Mouse (Mus musculus) urinary bladder, postnatal 14 days (tissue): ENCODE measurements around the gene Zfc3h1.

Source experiments
- DNase-seq: peaks from one replicate; pipeline ENCODE4 v3.0.0; 2021; ENCODE audit warnings: low spot score

The Zfc3h1 gene

DNA sequence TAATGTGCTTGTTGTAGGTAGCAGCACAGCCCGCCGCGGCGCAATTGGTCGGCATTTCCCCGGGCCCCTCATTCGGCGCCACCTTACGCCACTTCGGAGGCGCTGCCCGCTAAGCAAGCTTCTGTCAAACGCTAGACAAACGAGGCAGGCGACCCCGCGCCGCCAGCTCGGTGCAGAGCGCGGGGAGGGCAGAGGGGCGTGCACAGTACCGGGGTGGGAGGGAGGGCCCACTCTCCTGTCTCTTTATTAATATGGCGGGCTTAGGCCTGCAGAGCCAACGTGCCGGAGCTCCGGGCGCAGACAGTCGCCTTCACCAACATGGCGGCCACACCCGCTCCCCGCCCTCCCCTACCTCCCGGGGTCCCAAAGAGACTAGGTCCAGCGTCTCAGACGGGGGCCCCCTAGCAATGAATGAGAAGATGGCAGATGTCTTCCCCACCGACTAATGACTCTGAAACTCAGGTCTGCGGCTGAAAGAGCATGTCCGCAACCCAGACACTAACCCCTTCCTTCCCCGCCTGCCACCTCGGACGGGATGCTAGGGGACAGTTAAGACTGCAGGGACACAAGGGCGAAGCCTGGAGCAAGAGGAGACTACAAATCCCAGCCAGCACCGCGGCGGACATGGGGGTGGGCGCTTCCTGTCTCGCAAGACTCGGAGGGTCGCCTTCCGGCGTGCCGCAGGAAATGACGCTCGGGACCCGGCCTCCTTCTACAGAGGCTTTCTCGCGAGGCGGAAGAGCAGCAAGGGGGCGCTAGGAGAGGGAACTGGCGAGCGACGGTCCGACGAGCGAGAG is at the start of gene Zfc3h1, which contains the start of gene Thap2:
Gene Zfc3h1 (plus strand): TSS at position 739 of the 797 bp plus-strand sequence.
Gene Thap2 (minus strand): TSS at position 223 of the 797 bp plus-strand sequence.
- DNase-seq: peak; percentile 99

DNA sequence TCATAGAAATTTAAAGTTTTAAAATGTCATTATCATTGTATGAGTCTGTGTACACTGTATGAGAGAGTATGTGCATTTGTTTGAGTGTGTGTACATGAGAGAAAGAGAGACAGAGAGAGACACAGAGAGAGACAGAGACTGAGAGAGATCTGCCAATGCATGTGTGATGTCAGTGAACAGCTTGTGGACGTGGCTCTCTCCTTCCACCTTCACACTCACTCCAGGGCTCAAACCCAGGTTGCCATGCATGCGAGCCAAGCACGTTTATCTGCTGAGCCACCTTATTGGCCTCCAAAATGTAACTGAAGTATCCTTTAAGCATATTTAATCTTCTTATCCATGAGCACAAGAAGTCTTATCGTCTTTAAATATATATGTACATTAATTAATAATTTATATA is 47.9 kb upstream of the Zfc3h1 start:
- DNase-seq: no peak

DNA sequence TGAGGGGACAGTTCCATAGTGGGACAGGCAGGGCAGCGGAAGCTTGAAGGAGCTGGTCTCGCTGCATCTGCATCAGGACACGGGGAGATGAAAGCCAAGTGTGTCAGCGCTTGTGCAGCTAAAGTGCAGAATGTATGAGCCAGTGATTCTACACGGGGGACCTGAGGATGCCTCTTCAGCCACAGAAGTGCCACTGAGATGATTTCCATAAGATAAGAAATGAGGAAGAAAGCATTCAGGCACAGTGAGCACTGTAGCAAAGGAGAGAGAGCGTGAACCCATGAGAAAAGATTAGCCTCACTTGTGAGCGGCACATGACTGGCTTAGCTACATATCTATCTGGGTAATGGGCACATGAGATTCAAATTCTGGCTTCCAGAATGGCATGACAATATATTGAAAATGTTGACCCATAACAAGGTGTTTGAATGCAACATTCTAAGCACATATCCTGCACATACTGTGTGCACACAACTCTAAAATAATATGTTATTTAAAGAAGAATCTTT is 44.9 kb upstream of the Zfc3h1 start:
- no peak for DNase-seq

- DNase-seq: no peak
Observed at GRCm38 (mm10) chr10:115342771-115343425, 41.9 kb upstream of the Zfc3h1 start.

- no peak for DNase-seq
Observed at GRCm38 (mm10) chr10:115346444-115346843, 38.3 kb upstream of the Zfc3h1 start.

DNA sequence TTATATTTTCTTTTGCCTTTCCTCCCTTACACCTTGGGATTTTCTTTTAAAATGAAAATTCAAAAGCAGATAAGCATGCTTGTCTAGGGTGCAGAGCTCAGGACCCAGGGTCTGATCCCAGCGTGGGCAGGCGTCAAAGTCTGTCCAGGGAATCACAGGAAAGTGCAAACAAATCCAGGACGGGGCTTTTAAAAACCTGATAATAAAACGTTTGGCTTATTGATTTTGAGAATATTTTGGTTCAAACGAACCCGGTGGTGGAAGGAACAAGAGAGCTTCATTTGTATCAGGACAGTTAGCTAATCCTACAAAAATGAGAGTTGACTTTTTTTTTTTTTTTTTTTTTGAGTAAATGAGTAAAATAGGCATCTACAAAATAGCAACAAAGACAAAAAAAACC is 36.6 kb upstream of the Zfc3h1 start:
- no peak for DNase-seq

- DNase-seq: no peak
Observed at GRCm38 (mm10) chr10:115349029-115349428, 35.7 kb upstream of the Zfc3h1 start.

GRCm38 (mm10) chr10:115349509-115349908 is 35.2 kb upstream of the Zfc3h1 start:
- no peak for DNase-seq

DNA sequence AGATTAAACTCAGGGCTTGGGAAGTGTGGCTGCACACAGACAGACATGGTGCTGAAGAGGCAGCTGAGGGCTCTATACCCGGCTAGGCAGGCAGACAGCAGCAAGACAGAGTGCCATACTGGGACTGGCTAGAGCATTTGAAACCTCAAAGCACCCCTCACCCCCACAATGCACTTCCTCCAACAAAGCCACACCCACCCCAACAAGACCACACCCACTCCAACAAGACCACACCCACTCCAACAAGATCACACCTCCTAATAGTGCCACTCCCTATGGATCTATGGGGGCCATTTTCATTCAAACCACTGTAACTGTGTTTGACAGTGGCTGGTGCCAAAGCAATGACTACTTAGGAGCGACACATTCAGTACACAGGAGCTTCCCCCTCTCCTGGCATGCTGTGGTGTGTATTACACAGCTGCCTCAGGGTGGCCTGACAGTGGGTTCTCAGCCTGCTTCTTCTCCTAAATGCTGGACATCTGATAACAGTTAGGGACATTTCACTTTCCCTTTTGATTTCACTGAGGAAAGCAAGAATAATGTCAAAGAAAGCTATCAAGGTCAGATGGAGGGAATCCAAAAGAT is 33.9 kb upstream of the Zfc3h1 start:
- no peak for DNase-seq

DNA sequence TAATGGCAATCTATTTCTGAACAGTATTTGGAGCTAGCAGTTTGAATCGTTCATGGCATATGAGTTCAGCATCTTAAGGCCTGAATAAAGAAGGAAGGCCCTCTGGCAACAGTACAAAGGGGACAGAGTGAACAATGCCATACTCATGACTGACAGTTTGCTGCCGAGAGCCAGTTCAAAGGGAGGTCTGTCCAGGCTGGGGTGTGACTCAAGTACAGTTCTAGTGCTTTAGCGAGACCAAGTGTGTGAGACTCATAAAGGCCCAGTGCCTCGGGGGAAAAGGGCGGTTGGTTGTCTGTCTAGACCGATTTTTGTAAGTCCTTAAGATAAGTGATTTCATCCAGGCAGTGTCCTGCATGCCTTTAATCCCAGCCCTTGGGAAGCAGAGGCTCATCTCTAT is 30.2 kb upstream of the Zfc3h1 start:
- no peak for DNase-seq

DNA sequence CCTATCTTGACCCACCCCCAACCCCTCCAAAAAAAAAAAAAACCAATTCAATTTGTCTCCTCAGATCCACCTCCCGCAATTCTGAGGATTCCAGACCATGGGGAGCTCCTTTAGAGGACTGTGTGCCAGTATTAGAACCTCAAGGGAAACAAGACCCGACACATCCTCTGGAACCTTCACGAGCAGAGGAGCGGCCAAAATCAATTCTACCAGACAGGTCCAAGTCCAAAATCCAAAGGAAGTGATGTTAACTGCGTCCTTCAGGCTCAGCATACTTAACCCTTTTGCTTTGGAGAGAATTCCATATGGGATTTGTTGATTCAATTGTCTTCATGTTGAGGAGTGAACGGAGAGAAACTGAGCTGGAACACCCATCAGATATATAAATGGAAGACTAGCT is 29.7 kb upstream of the Zfc3h1 start:
- DNase-seq: no peak

DNA sequence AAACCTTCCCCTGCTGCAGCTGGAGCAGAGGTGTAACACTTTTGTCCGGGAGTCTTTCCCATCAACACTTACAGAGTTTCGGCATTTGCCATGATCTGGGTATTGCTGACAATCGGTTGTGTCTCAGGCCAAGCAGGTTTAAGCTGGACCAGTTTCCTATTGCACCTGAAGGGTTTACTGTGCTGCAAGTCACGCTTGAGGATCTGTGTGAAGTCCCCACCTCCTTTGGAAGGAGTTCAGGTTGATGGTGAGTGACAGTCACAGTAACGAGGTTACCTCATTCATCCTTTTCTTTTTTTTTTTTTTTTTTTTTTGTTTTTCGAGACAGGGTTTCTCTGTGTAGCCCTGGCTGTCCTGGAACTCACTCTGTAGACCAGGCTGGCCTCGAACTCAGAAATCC is 28.7 kb upstream of the Zfc3h1 start:
- no peak for DNase-seq

DNA sequence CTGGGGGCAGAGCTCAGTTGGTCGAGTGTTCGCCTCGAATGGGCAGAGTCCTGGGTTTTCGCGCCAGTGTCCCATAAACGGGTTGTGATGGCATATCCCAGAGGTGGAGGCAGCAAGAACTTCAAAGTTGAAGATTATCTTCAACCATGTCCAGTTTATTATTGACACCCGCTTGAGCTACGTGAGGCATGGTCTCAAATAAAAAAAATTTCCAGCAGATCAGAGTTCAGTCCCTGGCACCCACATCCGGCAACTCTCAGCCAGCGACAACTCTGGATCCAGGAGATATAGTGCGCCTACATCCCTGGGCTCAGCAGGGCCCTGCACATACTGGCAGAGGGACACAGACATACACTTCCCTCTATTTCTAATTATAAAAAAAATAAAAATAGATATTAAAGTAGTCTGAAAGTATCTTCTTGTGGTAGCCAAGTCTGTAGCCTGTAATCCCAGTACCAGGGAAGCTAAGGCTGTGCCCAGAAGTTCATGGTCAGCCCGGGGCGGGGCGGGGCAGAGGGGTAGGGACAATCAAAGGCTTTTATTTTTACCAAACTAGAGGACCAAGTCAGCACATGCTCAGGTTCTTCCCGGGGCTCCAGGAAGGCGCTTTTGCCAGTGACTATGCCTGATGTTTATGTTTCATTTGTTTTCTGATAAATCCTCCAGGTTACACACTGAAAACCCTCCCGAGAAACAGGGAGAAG is 26.4 kb upstream of the Zfc3h1 start:
- DNase-seq: no peak

- DNase-seq: no peak
Observed at GRCm38 (mm10) chr10:115359066-115359465, 25.7 kb upstream of the Zfc3h1 start.

DNA sequence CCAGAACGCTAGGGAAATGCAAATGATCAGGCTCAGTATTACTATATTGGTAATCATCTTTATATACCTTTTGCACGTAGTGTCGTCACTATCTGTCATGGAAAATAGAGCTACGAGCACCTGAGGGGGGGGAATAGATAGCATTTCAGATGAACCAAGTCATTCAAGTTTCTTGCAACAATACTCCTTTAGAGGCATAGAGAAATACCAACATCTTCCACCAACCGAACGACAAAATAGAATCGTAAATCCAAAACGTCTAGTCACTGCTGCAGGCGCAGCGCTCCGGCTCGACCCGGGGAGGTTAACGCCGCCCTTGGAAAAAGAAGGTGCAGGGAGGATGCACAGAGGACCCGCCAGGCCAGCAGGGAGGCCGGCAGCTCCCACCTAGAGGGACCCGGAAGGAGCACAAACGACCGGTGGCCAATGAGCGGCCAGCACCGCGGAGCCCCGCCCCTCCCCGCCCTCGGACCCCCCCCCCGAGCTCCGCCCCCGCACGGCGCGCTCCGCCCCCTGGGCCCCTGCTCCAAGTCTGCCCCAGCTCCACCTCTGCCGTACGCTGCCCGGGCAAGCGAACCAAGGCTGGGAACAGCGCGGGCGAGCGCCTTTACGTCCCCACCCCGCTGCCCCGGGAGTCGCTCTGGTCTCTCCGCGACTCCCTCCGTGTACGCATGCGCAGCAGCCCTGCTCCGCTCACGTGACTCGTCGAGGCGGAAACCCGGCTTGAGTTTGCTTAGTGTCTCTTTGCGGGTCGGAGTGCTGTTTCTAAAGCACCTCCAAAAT is 22.7 kb upstream of the Zfc3h1 start, which contains the start of gene Tmem19:
Gene Tmem19 (minus strand): TSS at position 662 of the 783 bp plus-strand sequence.
- DNase-seq: peak; percentile 98

DNA sequence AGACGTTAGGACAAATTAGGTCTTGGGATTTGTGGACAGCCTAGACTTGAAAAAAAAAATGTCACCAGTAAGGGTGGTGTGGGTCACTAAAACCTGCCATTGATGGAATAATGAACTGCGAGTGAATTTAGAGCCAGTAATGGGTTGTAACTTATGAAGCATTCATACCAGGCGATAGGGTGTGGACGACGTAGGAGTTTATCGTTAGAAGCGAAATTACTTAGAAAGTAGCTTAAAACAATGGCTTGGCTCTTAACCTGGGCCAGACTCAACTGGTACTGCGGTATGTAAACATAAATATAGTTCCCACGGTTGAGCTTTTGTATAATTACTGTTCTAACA is 22.2 kb upstream of the Zfc3h1 start:
- no peak for DNase-seq

GRCm38 (mm10) chr10:115363151-115363550 is 21.6 kb upstream of the Zfc3h1 start:
- DNase-seq: no peak

- no peak for DNase-seq
Observed at GRCm38 (mm10) chr10:115381506-115382084, 3.2 kb upstream of the Zfc3h1 start.

- no peak for DNase-seq
Observed at GRCm38 (mm10) chr10:115382846-115383643, 1.7 kb upstream of the Zfc3h1 start.

DNA sequence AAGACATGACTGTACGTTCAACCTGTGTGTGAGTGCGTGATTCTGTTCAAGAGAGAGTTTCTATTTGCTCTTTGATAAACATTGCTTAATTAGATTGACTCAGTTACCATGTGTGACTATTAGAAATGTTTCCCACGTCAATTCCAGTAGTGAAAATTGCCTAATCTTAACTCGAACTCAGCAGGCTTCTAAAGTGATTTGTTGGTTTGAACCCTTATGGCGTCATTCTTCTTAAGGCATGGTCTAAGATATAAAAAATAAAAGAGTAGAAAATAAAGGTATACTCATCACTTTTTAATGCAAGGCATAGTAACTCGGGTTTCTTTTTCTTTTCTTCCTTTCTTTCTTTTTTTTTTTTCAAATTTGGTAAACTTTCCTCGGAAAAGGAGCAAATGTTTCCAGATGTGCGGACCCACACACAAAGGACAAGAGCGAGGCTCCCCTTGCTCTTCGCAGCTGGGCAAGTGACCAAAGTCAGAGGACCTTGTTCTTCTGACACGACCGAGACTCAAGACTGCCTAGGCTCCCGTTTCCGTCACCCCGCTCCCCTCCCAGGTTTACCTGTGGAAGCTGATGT is 1.0 kb upstream of the Zfc3h1 start:
- DNase-seq: no peak
